Mouse (Mus musculus): ENCODE data around the gene Lpar1. TPM values are rescaled to one million over a fixed set of nuclear protein-coding genes. Genes with fewer than 3 reads are reported as not detected.

Gene Lpar1
- polyA plus RNA-seq (2012; rRNA removed) (90.8 and 114 TPM in 2 replicates), polyA plus RNA-seq (2014; fragmentation: Nextera tagmentation; extraction: Ambion mirVana) (161 and 187 TPM in 2 replicates)

GRCm38 (mm10) chr4:58553631-58554358 is at the start of gene Lpar1:
Lpar1 (minus strand) TSS chr4:58553898.
- Histone ChIP-seq H3K4me1 (ENCODE audit: control insufficient read depth, insufficient read depth, low read length) (peaks cover 26% of the 10 kb centered on the region), H3K27me3 (ENCODE audit: control insufficient read depth, insufficient read depth, low read length) (no peaks in the 10 kb centered on the region), H3K4me3 (replicated peaks; ENCODE audit: low read length) (peak within 1 kb of the TSS; percentile 82), H3K36me3 (ENCODE audit: control insufficient read depth, insufficient read depth, low read length) (0 out of 2 replicates have a peak, but pooled peaks cover 5% of the 10 kb centered on the region), H3K27ac (replicated peaks; ENCODE audit: low read depth, low read length) (peak within 1 kb of the TSS; percentile 95), H3K9ac (ENCODE audit: low read depth, low read length, severe bottlenecking) (peak within 1 kb of the TSS; percentile 95), H3K4me2 (replicated peaks; ENCODE audit: low read depth, low read length, severe bottlenecking) (peak within 1 kb of the TSS; percentile 88), H3K9me3 (ENCODE audit: control insufficient read depth, low read length) (no peaks in the 10 kb centered on the region)
- DNase-seq (ENCODE audit: low spot score) (peak; percentile 44), ATAC-seq (ENCODE audit: low FRiP score, low read depth) (peak; percentile 49)
- no peak for TF ChIP-seq POLR2A (IDR thresholded peaks at IDR 0.05; ENCODE audit: borderline replicate concordance, extremely low read depth, insufficient read depth, insufficient read length)
- WGBS: 3% methylated on average over 16 of the region's 19 CpGs

GRCm38 (mm10) chr4:58585942-58586341 is 32.2 kb upstream of the Lpar1 start:
- no peak for TF ChIP-seq POLR2A (IDR thresholded peaks at IDR 0.05; ENCODE audit: borderline replicate concordance, extremely low read depth, insufficient read depth, insufficient read length)
- H3K9ac ChIP-seq (ENCODE audit: low read depth, low read length, severe bottlenecking): no peak overlapping the region
- WGBS: 50% methylated on average over 2 of the region's 2 CpGs
- no peaks in the 10 kb centered on the region for H3K27me3 ChIP-seq (ENCODE audit: control insufficient read depth, insufficient read depth, low read length)
- ATAC-seq (ENCODE audit: low FRiP score, low read depth) (no peak), DNase-seq (ENCODE audit: low spot score) (no peak)
- 0 out of 2 replicates have a peak, but pooled peaks cover 2% of the 10 kb centered on the region for H3K4me1 ChIP-seq (ENCODE audit: control insufficient read depth, insufficient read depth, low read length)
- H3K9me3 ChIP-seq (ENCODE audit: control insufficient read depth, low read length): no peaks in the 10 kb centered on the region
- no peaks in the 10 kb centered on the region for H3K36me3 ChIP-seq (ENCODE audit: control insufficient read depth, insufficient read depth, low read length)
- no peak overlapping the region for H3K4me2 ChIP-seq (replicated peaks; ENCODE audit: low read depth, low read length, severe bottlenecking)
- H3K27ac ChIP-seq (replicated peaks; ENCODE audit: low read depth, low read length): no peak overlapping the region
- H3K4me3 ChIP-seq (replicated peaks; ENCODE audit: low read length): no peak overlapping the region

- Histone ChIP-seq H3K9ac (ENCODE audit: low read depth, low read length, severe bottlenecking) (no peak overlapping the region), H3K4me1 (ENCODE audit: control insufficient read depth, insufficient read depth, low read length) (0 out of 2 replicates have a peak, but pooled peaks cover 3% of the 10 kb centered on the region), H3K36me3 (ENCODE audit: control insufficient read depth, insufficient read depth, low read length) (no peaks in the 10 kb centered on the region), H3K27ac (replicated peaks; ENCODE audit: low read depth, low read length) (no peak overlapping the region), H3K27me3 (ENCODE audit: control insufficient read depth, insufficient read depth, low read length) (no peaks in the 10 kb centered on the region), H3K4me2 (replicated peaks; ENCODE audit: low read depth, low read length, severe bottlenecking) (no peak overlapping the region), H3K4me3 (replicated peaks; ENCODE audit: low read length) (no peak overlapping the region), H3K9me3 (ENCODE audit: control insufficient read depth, low read length) (no peaks in the 10 kb centered on the region)
- DNase-seq (ENCODE audit: low spot score): no peak
- no peak for TF ChIP-seq POLR2A (IDR thresholded peaks at IDR 0.05; ENCODE audit: borderline replicate concordance, extremely low read depth, insufficient read depth, insufficient read length)
- ATAC-seq (ENCODE audit: low FRiP score, low read depth): no peak
- WGBS: 56% methylated on average over 7 of the region's 7 CpGs
These were observed 27.5 kb upstream of the Lpar1 start for GRCm38 (mm10) chr4:58581191-58581590.

GRCm38 (mm10) chr4:58580516-58580915 is 26.8 kb upstream of the Lpar1 start:
- Histone ChIP-seq H3K36me3 (ENCODE audit: control insufficient read depth, insufficient read depth, low read length) (no peaks in the 10 kb centered on the region), H3K27ac (replicated peaks; ENCODE audit: low read depth, low read length) (no peak overlapping the region), H3K4me2 (replicated peaks; ENCODE audit: low read depth, low read length, severe bottlenecking) (no peak overlapping the region), H3K4me1 (ENCODE audit: control insufficient read depth, insufficient read depth, low read length) (0 out of 2 replicates have a peak, but pooled peaks cover 3% of the 10 kb centered on the region), H3K4me3 (replicated peaks; ENCODE audit: low read length) (no peak overlapping the region), H3K9ac (ENCODE audit: low read depth, low read length, severe bottlenecking) (no peak overlapping the region), H3K9me3 (ENCODE audit: control insufficient read depth, low read length) (no peaks in the 10 kb centered on the region), H3K27me3 (ENCODE audit: control insufficient read depth, insufficient read depth, low read length) (no peaks in the 10 kb centered on the region)
- DNase-seq (ENCODE audit: low spot score): no peak
- 43% methylated on average over 5 of the region's 5 CpGs for WGBS
- ATAC-seq (ENCODE audit: low FRiP score, low read depth): no peak
- no peak for TF ChIP-seq POLR2A (IDR thresholded peaks at IDR 0.05; ENCODE audit: borderline replicate concordance, extremely low read depth, insufficient read depth, insufficient read length)

GRCm38 (mm10) chr4:58580098-58580497 is 26.4 kb upstream of the Lpar1 start:
- Histone ChIP-seq H3K9ac (ENCODE audit: low read depth, low read length, severe bottlenecking) (no peak overlapping the region), H3K4me3 (replicated peaks; ENCODE audit: low read length) (no peak overlapping the region), H3K27me3 (ENCODE audit: control insufficient read depth, insufficient read depth, low read length) (no peaks in the 10 kb centered on the region), H3K4me2 (replicated peaks; ENCODE audit: low read depth, low read length, severe bottlenecking) (no peak overlapping the region), H3K4me1 (ENCODE audit: control insufficient read depth, insufficient read depth, low read length) (0 out of 2 replicates have a peak, but pooled peaks cover 3% of the 10 kb centered on the region), H3K36me3 (ENCODE audit: control insufficient read depth, insufficient read depth, low read length) (no peaks in the 10 kb centered on the region), H3K9me3 (ENCODE audit: control insufficient read depth, low read length) (no peaks in the 10 kb centered on the region), H3K27ac (replicated peaks; ENCODE audit: low read depth, low read length) (no peak overlapping the region)
- no peak for TF ChIP-seq POLR2A (IDR thresholded peaks at IDR 0.05; ENCODE audit: borderline replicate concordance, extremely low read depth, insufficient read depth, insufficient read length)
- WGBS: 64% methylated on average over 10 of the region's 10 CpGs
- no peak for ATAC-seq (ENCODE audit: low FRiP score, low read depth)
- no peak for DNase-seq (ENCODE audit: low spot score)
